Mouse (Mus musculus) embryo, embryonic 9.5 days (tissue): ENCODE measurements around the gene Ccser1.
"Not testable (repeated sequence)": the region's sequence is repeated elsewhere in the genome, so short reads cannot be mapped to it uniquely, and the experiment has no call there.

Source experiments
- DNase-seq: peaks from one replicate; pipeline ENCODE4 v3.0.0-alpha.2; 2017; ENCODE audit errors: extremely low spot score

Ccser1 gene

DNA sequence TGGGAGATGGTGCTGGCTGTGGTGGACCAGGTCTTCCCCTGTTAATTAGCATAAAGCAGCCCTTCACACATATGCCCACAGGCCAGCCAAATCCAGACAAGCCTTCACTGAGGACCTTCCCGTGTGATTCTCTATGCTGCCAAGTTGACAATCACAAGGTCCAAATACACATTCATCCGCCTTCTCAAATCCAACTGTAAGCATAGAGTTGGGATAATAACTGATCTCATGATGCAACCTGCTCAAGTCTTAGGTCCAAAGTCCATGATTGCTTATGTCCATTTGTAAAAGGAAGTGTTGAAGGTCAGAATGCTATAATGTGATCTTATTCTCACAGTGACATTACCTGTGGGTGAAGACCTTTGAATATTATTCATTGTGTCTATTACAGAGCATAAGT is 43.4 kb downstream of the Ccser1 start:
- no peak for DNase-seq

DNA sequence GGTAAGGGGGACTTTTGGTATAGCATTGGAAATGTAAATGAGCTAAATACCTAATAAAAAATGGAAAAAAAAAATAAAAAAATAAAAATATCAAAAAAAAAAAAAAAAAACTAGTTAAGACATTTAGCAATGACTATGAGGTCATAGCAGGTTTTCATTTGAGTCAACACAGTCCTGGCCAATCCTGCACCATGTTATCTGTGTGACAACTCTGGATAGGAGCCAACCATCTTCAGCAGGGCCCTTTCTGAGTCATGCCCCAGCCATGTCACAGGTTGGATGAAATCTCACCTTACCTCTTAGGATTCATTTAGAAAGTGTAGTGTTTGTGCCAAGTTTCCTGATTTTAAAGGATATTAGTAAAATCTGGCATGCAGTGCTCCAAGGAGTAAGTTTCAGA is 45.2 kb downstream of the Ccser1 start:
- DNase-seq = no peak

DNA sequence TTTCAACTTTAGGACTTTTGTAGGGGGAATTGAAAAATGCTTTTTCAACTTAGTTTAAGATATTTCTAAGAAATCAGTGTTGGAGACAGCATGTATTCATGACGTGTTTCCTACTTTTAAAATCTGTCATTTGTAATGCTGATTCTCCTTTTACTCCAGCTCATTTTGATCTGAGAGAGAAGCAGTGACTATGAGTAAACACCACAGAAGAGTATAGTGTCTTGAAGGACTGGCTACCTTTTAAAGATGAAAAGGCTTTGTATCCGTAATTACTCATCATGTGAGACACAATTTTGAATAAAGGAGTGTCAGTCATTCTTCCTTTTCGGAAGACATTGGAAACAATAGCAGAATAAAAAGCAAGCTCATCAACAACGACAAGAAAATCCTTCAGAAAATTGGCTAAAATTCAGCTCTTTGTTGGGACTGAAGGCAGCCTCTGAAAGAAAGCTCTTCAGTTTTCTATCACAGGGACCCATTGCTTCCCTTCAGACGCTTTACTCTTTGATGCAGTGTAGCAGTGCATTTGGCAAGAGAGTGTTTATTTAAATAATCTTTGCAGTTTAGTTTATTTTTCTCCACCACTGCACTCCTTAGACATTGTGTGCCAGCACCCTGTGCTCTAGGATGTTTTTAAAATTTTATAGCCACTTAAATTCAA is 50.1 kb downstream of the Ccser1 start:
- DNase-seq = no peak

DNA sequence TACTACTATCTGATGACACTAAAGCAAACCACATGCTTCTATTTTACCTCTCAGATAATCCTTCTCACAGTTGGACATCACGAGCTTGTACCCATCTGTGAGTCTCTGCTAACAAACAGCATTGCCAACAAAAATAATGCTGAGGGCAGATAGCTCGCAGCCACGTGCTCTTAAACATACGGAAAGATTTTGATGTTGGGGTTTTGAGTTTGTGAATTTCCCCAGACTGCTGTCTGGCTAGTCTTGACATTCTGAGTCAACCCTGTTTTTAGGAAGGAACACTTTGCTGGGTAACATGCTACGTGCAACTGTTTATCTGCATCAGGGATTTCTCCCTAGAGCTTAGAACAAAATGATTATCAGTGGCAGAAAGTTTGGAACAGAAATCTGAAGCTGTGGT is 52.9 kb downstream of the Ccser1 start:
- DNase-seq = no peak

DNA sequence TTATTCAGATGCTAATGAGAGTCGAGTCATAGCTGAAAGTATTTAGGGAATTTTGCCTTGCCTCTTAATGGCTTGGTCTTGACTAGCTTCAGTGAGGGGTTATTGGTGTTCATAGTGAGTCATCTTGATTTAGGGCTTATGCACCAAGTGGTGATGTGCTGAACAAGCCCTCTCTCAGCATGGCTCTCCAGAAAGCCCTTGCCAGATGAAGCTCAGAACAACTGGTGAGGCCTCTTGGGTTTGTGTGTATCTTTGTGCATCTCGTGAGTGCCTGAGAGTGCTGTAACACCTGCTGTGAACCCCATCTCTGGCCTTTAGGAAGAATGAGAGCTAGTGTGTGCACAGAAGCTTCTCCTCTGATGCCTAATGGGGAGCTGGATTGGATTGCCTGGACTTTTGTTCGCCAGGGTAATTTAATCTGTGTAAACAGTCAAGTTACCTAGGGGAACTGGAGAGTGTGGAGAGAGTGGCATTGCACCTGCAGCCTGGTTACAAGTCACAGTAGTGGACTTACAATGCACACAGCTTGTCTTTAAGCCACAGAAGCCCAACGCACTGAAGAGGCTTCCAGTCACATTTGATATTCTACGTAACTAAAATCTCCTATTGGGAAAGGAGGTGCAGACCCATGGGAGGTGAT is 53.5 kb downstream of the Ccser1 start:
- no peak for DNase-seq

DNA sequence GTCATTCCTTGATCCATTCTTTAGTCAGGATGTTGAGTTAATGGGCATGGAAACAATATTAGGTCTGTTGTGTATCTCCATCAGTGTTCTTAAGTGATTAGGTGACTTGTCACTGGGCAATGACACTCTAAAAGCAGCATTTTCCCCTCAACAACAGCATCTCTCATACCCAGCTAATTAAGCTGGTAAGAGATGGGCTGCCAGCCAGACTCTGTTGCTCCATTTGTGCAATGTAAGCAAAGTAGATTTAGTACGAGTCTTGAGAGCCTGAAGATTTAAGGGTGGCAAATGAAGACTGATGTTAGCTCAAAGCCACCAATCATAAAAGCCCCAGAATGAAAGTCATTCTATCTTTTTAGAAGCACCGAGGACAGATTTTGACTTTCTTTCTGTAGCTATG is 60.5 kb downstream of the Ccser1 start:
- DNase-seq = no peak

DNA sequence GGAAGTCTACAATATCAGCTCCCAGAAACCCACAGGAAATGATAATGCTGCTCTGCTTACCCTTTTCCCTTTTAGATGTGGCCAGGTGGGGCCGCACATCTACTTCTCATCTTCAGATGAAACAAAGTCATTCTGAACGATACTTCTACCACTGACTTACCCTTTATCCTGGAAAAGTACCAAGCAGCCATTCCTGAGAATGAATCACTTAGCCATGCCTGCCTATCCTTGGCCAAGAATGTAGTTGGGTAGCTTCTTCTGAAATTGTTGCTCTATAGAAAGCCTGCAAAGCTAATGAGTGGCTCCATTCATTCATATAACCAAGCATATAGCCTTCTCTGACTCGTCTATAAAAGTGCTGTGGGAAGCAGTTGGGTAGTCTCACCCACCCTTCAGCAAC is 62.4 kb downstream of the Ccser1 start:
- DNase-seq = no peak

DNA sequence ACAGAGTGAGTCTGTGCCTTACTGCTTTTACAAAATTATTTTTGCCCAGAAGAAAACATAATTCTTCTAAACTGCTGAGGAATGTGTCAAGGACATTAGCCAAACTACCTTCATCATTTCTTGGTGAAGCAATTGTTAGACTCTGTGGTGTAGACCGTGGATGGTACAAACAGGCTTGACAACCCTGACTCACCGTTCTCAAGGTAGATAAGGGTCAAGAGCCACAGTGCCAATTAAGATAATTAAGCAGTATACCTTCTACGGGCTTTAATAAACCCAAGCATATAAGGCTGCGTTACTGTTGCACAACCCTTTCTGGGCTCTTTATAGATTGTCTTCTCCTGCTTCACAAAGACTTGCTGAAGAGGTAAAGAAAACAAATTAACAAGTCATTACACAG is 66.4 kb downstream of the Ccser1 start:
- DNase-seq = no peak

DNA sequence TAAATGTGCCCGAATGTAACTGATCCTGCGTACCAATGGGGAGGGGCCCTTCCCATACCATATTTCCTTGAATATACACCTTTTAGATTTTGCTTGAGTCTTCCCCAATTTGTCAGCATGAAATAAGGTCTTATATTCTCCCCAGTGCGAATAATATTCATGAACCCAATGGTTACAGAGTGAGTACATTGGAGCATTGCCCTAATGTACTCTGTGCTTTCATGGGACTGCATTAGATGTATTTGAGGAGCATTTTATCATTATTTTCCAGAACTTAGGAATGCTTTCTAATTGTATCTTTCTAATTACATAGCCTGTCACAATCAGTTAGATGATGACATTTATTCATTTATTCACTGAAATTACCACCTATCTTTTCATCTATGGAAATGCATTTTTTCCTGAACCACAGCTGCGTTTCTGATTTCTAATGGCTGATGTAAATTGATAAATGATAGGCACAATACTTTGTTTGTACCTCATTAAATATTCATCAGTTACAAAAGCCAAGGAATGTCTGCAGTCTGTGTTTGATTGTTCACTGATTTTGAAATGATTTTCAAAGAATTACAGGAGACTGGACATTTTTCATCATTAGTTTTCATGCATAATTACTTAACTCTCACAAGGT is 67.8 kb downstream of the Ccser1 start:
- DNase-seq = no peak

DNA sequence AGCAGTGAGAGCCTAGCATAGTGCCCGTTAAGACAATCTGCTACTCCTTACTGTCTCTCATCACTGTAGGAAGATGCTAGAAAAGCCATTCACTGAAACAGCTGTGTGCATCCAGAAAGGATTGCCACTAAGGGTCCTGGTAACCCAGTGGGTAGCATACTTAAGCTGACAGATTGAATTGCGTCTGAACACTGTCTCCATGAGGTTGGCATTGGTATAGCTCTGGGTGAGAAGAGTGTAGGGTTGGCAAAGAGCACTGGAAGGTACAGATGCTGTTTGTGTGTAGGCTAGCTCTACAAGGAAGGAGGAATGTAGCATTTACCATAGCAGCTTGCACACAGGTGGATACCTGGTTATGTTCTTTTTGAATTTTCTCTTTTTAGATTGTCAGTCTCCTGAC is 68.6 kb downstream of the Ccser1 start:
- no peak for DNase-seq

DNA sequence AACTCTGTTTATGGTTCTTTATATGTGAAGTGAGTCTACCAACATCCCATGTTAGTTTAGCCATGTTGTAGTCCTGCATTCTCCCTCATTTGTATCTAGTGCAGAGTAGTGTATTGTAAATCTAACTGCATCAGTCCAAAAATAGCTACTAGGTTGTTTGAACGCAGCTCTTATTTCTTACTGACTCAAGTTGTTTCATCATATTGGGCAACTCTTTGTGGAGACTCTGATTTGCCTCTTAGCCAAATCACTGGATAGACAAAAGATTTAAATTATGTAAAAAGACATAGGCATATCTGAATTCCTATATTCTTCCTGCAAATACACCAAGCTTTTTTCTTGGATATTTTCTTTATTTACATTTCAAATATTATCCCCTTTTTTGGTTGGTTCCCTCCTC is 71.1 kb downstream of the Ccser1 start:
- no peak for DNase-seq

DNA sequence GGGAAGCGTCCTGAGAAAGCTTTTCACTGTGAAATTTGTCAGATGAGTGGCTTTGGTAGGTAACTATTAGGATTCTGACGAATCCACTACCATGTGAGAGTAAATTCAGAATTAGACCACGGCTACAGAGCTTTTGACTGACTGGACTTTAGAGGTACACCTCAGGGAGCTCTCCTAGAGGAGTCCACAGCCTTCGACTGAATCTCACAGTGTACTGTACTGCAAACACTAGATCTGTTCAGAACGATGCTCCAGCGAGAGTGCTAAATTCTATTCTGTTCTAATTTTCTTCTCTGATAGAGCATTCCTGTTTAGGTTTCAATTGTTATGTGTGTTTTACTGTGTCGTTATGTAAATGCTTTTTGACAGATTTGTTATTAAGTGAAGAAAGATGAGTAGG is 72.8 kb downstream of the Ccser1 start:
- DNase-seq = no peak

DNA sequence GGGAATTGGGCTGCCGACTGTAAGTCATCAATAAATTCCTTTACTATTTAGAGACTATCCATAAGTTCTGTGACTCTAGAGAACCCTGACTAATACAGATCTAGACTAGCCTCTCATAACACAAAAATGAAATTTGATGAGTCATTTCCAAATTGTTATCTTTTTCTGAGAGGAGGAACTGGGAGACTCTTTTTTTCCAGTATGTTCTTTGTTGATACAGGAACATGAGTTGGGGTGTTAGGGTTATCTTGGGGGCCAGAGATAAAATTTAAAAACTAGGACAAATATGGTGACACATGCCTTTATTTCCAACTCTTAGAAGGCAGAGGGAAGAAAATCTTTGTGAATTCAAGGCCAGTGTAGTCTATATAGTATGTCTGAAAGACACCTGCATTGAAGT is 75.8 kb downstream of the Ccser1 start:
- not testable (repeated sequence) for DNase-seq

DNA sequence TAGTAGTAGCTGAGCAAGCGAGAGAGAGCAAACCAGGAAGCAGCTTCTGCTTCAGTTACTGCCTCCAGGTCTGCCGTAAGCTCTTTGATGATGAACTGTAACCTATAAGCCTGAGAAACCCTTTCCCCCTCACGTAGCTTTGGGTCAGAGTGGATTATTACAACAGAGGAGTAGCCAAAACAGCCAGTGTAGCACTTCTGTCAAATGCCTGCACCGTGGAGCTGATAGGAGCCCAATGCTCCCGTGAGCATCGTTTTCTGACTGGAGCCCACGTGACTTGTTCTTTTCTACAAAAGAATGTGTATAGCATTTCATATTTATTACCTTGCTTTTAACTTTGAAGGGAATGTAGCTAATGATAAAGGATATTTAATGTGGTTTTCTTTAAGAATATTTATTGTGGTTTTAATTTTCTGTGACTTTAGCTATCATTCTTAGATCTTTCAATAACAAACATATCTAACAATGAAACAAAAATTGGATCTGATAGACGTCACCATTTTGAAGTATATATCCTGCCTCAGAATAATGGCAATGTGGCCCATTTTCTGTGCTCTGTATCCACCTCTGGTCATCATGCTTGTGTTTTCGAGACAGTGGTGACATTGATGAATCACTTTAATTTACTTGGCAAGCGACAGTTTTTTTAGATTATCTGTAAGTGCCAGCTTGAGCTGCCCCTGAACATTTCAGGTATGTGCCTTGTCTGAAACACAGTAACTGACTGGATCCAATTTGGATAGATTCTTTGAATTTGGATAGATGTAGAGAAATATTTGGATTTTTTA is 78.9 kb downstream of the Ccser1 start:
- no peak for DNase-seq

DNA sequence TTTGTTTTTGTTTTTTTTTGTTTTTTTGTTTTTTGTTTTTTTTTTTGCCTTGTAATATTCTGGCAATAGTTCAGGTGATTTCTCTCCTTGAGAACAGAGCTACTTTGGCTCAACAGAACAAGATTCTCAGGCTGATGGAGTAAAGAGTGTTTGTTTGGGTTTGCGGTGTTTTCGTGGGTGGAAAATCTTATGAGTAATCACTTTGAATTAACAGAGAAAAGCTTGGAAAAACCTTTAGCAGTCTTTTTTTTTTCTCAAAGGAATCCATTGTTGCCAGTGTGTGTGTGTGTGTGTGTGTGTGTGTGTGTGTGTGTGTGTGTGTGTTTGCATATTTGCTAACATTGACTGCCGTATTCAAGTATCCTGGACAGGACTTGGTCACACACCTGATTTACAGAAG is 81.3 kb downstream of the Ccser1 start:
- no peak for DNase-seq

DNA sequence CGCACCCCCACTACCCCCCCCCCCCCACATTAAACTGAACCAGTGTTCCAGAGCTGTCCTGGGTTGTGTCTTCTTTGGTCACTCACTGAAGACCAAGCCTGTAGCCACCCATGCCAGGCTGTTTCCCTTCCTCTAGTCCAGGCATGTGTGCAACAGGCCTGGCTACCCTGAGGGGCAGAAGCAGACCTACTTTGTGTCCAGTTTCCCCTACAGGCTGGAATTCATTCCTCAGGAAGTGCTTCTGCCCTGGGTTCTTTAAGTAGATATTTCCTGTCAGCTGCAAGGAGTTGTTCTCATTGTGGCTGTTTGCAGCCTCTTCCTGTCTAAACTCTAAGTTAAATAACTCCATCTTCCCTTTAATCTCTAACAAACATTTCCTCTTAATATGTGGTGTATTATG is 82.3 kb downstream of the Ccser1 start:
- DNase-seq = no peak

DNA sequence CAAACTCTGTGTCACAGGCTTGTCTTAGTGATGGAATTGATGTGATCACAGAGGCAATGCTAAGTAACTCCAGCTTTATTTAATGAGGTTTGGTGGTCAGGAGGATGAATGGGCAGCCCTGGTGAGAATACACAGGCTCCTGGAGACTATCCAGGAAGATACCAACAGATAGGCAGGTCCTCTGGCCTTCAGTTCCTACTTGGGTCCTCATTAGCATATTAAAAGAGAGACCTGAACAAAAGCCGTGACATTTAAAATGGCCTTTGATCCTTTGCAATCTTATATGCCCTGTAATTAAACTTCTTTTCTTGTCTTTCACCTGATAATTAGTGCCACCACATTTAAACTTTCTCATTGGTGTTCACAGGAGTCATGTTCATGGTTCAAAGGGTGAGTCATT is 83.2 kb downstream of the Ccser1 start:
- no peak for DNase-seq

DNA sequence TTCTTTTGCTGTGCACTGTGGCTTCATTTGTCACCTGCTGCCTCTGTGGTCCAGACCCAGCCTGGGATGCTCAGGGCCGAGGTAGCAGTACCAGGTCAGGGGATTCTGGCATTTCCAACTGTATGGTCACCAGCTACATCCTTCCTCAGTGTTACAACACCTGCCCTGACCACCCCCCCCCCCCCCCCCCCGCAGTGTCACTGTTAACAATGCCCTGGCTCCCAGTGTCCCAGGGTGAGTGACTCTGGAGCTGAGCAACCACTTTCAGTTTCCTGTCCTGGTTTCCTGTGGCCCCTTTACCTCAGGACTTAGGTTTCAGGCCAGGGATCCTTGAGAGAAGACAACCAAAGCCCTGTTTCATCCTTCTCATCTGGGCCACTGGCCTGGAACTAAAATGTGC is 90.9 kb downstream of the Ccser1 start:
- DNase-seq = no peak

DNA sequence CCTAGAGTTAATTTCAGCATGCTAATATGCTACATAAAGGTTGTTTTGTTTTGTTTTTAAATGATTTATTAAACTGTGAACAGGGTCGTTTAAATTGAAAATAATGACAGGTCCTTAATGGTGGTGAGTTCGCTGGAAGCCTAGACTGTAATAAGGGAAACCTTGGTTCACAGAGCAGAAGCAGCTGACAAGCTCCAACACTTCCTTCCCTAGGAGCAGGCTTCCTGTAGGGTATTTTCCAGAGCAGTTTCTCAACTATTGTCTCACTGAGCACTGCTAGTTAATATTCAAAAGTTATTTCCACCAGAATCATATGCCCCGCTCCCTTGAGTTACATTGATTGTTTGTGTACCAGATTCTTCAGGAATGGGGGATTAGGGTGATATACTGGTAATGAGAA is 93.3 kb downstream of the Ccser1 start:
- no peak for DNase-seq

DNA sequence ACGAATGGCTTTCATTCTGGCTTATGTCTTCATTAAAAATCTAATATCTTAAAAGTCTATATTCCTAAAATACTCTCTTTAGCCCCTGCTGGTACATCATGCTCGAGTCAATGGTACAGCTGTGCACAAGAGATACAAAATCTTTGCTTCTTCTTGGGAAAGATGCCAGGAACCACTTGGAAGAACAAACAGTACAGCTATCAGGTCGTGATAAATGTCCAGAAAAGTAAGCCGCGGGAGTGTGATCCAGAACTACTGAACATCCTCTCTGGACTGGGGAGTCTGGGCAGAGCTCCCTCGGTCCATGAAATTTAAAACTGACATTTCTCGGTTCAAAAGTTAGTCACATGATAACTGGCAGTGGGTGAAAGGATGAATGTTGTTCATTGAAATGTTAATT is 99.4 kb downstream of the Ccser1 start:
- no peak for DNase-seq

DNA sequence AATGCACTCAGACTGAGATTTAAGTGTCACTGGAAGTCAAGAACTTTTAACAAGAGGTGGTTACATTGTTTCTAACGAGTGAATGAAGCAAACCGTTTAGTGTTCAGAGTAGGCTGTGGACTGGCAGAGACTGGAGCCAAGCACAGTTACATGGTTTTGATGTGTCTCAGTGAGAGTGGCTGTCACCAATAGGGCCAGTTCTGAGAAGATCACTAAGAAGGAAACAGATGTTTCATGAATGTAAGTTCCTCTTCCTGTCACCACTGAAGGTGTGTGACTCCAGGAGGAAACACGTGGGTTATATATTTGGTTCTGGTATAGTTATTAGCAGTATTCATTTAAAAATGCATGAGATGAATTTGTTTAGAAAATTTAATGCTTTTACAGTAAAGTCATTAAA is 112.8 kb downstream of the Ccser1 start:
- no peak for DNase-seq

DNA sequence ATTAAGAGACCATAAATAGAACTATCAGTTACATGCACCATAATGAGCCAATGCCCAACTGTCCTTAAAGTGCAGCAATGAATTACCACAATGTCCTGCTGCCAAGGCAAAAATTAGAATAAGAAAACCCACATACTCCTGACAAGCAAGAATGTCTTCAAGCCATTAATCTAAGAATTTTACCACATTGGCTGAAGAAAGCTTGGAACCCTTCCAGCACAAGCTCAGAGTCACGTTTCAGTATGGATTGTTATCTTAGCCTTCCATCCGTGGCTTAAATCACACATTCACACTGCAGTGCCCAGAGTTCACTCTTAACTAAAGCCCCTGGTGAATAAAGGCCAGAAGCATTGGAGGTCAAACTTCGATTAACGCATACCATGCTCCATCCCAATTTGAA is 115.4 kb downstream of the Ccser1 start:
- DNase-seq = no peak
